Mouse (Mus musculus) neural tube, embryonic 12.5 days (tissue): ENCODE data around the gene Acyp1. TPM values are rescaled to one million over a fixed set of nuclear protein-coding genes. Genes with fewer than 3 reads are reported as not detected.

Source experiments
- ATAC-seq: fragments of 200-750 bp; cut with Nextera tagmentation; 2 replicates; pipeline ENCODE4 v1.8.0; 2017; ENCODE audit warnings: low read depth, mild to moderate bottlenecking, moderate TSS enrichment, moderate library complexity; ENCODE audit not compliant: low FRiP score
- H3K27ac ChIP-seq: fragments of 300-500 bp; sonication (generic); 2 replicates; pipeline ENCODE4 v1.5.1; 2016
- H3K27me3 ChIP-seq: fragments of 300-500 bp; sonication (generic); replicated peaks from 2 replicates; pipeline ENCODE4 v1.6.1; 2016; ENCODE audit warnings: mild to moderate bottlenecking
- H3K36me3 ChIP-seq: fragments of 300-500 bp; sonication (generic); 2 replicates; pipeline ENCODE4 v1.6.1; 2016; ENCODE audit warnings: mild to moderate bottlenecking
- H3K4me1 ChIP-seq: fragments of 300-500 bp; sonication (generic); 2 replicates; pipeline ENCODE4 v1.6.1; 2016
- H3K4me2 ChIP-seq: fragments of 300-500 bp; sonication (generic); replicated peaks from 2 replicates; pipeline ENCODE4 v1.6.1; 2016; ENCODE audit warnings: mild to moderate bottlenecking
- H3K4me3 ChIP-seq: fragments of 300-500 bp; sonication (generic); 2 replicates; pipeline ENCODE4 v1.5.1; 2016
- H3K9ac ChIP-seq: fragments of 300-500 bp; sonication (generic); 2 replicates; pipeline ENCODE4 v1.6.1; 2016; ENCODE audit warnings: mild to moderate bottlenecking
- H3K9me3 ChIP-seq: fragments of 300-500 bp; sonication (generic); 2 replicates; pipeline ENCODE4 v1.6.1; 2016; ENCODE audit warnings: mild to moderate bottlenecking
- WGBS: fragments of 180-500 bp; shearing (Covaris S2); methylation state at CpG from one replicate; pipeline ENCODE4 v1.1.7; 2016; 5-methylcytosine and 5-hydroxymethylcytosine counted together
- polyA plus RNA-seq: library from polyadenylated mRNA; unstranded; fragments of >200 nt; fragmentation: Nextera tagmentation; extraction: Ambion mirVana; gene quantifications from 2 replicates; pipeline ENCODE4 v1.2.1, GENCODE M21; 2016

The Acyp1 gene
- polyA plus RNA-seq: 67.1 TPM in 2 replicates

DNA sequence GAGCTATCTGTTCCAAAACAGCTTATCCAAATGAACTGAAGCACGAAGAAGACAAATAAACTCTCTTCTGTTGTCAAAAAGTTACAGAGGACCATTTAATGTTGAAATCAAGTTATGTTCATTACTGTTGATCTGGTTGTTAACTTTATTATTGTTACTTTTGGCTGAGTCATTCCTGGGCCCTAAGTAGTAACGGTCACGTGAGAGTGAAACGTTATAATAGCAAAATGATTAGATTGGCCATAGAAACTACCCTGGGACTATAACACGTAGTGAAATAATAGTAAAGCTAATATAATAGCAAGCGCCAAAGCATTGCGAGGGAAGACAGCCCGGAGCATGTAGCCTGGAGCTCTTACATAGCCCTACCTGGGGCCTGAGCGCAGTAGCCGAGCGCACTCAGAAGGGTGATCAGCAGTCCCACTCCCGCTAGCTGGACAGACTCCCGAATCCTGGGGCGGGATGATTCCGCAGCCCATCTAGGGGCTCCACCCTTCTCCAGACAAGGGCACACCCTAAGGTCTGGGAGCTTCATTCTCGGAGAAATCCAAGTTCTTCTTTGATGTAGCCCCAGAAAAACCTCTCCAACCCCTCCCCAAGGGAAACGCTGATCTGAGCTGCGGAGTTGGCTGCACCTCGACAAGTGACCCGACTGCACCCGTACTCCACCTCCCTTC, at the start of gene Acyp1:
TSS of gene Acyp1 (minus strand) at position 630 of the 677 bp plus-strand sequence.
- H3K27me3 ChIP-seq: no peaks in the 10 kb centered on the region
- H3K4me3 ChIP-seq: peak within 1 kb of the TSS; percentile 53
- H3K36me3 ChIP-seq: no peaks in the 10 kb centered on the region
- H3K9ac ChIP-seq: peak within 1 kb of the TSS; percentile 38; the same call in 1 of the 2 replicates
- no peak within 1 kb of the TSS for H3K27ac ChIP-seq
- no peaks in the 10 kb centered on the region for H3K9me3 ChIP-seq
- 9% methylated on average over 21 of the region's 21 CpGs for WGBS
- H3K4me2 ChIP-seq: peak within 1 kb of the TSS; percentile 88
- peaks cover 14% of the 10 kb centered on the region for H3K4me1 ChIP-seq
- ATAC-seq: peak; percentile 66; the same call in 1 of the 2 replicates

GRCm38 (mm10) chr12:85337567-85338311, 49.5 kb upstream of the Acyp1 start:
- peak overlapping the region; percentile 78 for H3K4me2 ChIP-seq
- no peaks in the 10 kb centered on the region for H3K9me3 ChIP-seq
- peak overlapping the region; percentile 98 for H3K4me3 ChIP-seq
- ATAC-seq: no peak
- no peak overlapping the region for H3K27ac ChIP-seq
- H3K27me3 ChIP-seq: no peaks in the 10 kb centered on the region
- peaks cover 13% of the 10 kb centered on the region for H3K4me1 ChIP-seq
- WGBS: 90% methylated on average over 6 of the region's 6 CpGs
- peaks cover 25% of the 10 kb centered on the region for H3K36me3 ChIP-seq
- H3K9ac ChIP-seq: peak overlapping the region; percentile 95; the same call in 1 of the 2 replicates

GRCm38 (mm10) chr12:85330153-85330552, 41.9 kb upstream of the Acyp1 start:
- Histone ChIP-seq H3K27ac (no peak overlapping the region), H3K9ac (no peak overlapping the region), H3K36me3 (peaks cover 73% of the 10 kb centered on the region), H3K4me2 (no peak overlapping the region), H3K4me1 (no peaks in the 10 kb centered on the region), H3K27me3 (no peaks in the 10 kb centered on the region), H3K9me3 (no peaks in the 10 kb centered on the region), H3K4me3 (no peak overlapping the region)
- WGBS: 95% methylated on average over 7 of the region's 7 CpGs
- no peak for ATAC-seq

GRCm38 (mm10) chr12:85308651-85309050, 20.4 kb upstream of the Acyp1 start:
- H3K9me3 ChIP-seq: no peaks in the 10 kb centered on the region
- no peak overlapping the region for H3K4me3 ChIP-seq
- H3K36me3 ChIP-seq: peaks cover 90% of the 10 kb centered on the region
- H3K9ac ChIP-seq: no peak overlapping the region
- H3K27me3 ChIP-seq: no peaks in the 10 kb centered on the region
- H3K4me2 ChIP-seq: no peak overlapping the region
- no peaks in the 10 kb centered on the region for H3K4me1 ChIP-seq
- no peak overlapping the region for H3K27ac ChIP-seq
- WGBS: 93% methylated on average over 3 of the region's 3 CpGs
- ATAC-seq: no peak

DNA sequence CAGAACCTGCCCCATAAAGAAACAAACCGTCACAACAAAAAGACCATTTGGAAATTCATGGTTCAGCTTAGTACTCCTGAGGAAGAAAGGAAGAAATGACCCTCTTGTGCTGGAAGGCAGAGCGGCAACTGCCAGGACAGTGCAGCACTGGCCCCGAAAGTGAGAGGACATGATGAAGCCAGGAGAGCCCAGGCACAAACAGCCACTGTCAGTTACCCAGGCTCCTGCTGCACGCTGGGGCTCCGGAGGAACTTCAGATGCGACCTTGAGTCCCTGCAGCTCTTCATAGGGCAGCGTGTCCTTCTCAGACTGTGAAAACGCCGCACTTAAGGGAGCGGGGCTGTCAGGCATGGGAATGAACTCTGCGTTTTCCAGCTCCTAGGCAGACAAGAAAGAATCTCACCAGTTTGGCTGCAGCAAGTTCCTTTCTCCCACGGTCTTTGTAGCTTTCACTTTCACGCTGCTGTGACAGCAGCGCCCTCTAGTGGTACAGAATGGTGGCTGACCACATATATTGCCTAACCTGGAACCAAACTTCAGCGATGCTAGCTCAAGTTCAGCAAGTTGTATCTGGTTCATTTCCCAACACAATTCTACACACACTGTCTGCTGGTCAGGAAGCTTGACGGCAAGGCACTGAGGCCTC, 17.1 kb upstream of the Acyp1 start:
- Histone ChIP-seq H3K9me3 (no peaks in the 10 kb centered on the region), H3K27me3 (no peaks in the 10 kb centered on the region), H3K9ac (no peak overlapping the region), H3K4me2 (no peak overlapping the region), H3K4me3 (no peak overlapping the region), H3K4me1 (no peaks in the 10 kb centered on the region), H3K36me3 (peaks cover 88% of the 10 kb centered on the region), H3K27ac (no peak overlapping the region)
- WGBS: 48% methylated on average over 16 of the region's 16 CpGs
- ATAC-seq: no peak

DNA sequence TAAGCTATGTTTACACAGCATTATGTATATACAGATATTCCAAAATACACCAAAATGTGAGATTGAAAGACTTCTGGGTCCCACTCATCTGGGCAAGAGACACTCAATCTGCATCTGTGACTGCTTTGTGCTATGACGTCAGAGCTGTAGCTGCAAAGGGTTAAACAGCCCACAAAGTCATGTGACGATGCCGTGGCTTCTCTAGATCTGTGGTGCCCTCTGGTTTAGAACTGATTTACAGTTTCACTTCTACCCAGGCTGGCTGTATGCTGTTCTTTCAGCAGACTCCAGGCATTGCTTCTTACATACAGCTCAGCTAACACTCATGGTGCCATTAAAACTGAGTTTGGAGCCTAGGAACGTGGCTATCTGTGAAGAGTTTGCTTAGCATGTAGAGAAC, 16.5 kb upstream of the Acyp1 start:
- Histone ChIP-seq H3K27ac (no peak overlapping the region), H3K4me3 (no peak overlapping the region), H3K9ac (no peak overlapping the region), H3K4me1 (no peaks in the 10 kb centered on the region), H3K27me3 (no peaks in the 10 kb centered on the region), H3K36me3 (peaks cover 88% of the 10 kb centered on the region), H3K9me3 (no peaks in the 10 kb centered on the region), H3K4me2 (no peak overlapping the region)
- no peak for ATAC-seq
- 77% methylated on average over 4 of the region's 4 CpGs for WGBS

DNA sequence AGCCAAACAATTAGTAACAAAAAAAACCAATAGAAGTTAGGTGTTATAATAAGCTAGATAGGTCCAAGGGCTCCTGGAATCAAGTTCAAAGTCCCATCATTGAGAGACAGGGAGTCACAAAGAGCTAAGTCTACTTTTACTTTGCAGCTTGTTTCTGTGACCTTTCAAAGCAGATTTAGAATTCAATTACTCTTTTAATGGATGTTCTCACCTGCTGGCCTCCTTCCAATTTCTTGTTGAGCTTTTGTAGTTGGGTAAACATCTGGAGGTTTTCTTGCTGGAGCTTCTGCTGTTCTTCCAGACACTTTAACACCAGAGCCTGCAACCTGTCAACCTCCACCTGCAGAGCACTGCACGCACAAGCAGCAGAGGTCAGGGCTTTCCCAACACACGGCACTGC, 15.0 kb upstream of the Acyp1 start:
- 69% methylated on average over 2 of the region's 2 CpGs for WGBS
- no peaks in the 10 kb centered on the region for H3K27me3 ChIP-seq
- H3K4me1 ChIP-seq: peaks cover 7% of the 10 kb centered on the region; the same call in 1 of the 2 replicates
- H3K27ac ChIP-seq: no peak overlapping the region
- no peak for ATAC-seq
- peaks cover 80% of the 10 kb centered on the region for H3K36me3 ChIP-seq
- no peaks in the 10 kb centered on the region for H3K9me3 ChIP-seq
- H3K4me2 ChIP-seq: no peak overlapping the region
- H3K9ac ChIP-seq: no peak overlapping the region
- H3K4me3 ChIP-seq: no peak overlapping the region

GRCm38 (mm10) chr12:85298835-85299180, 10.6 kb upstream of the Acyp1 start:
- WGBS: 69% methylated on average over 1 of the region's 1 CpGs
- no peak overlapping the region for H3K9ac ChIP-seq
- H3K4me3 ChIP-seq: no peak overlapping the region
- no peaks in the 10 kb centered on the region for H3K27me3 ChIP-seq
- H3K4me2 ChIP-seq: no peak overlapping the region
- H3K4me1 ChIP-seq: peaks cover 14% of the 10 kb centered on the region
- peaks cover 40% of the 10 kb centered on the region for H3K36me3 ChIP-seq
- H3K27ac ChIP-seq: no peak overlapping the region
- no peak for ATAC-seq
- H3K9me3 ChIP-seq: peaks cover 3% of the 10 kb centered on the region; the same call in 1 of the 2 replicates

DNA sequence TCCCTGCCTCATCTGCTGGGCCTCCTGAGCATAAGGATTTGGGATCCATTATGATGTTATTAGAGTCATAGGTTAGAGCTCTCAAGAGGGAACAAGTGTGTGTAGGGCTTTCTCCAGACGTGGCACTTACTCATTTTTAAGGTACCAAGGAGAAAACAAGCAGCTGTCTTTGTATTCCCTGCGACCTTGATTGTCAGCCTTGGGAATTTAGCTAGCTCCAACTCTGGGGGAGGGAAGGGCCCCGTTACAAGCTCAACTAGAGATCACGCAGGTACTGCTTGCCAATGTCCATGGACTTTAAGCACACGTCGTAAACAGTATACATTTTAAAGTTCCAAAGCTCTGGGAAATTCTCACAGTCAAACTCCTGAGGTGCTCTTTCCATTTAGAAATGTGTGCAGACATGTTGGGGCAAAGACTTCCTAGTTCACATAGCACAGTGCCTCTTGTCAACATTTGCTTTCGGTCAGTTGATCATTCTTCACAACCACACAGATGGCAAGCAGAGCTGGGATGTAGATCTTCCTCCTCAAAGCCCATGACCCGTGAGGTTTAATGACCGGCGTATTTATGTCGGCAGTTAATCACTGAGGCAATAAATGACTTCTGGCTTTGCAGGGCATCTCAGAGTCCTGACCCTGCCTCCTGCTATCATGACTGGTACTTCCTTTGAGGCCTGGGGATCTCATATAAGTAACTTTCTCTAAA, 10.0 kb upstream of the Acyp1 start:
- WGBS: 38% methylated on average over 11 of the region's 11 CpGs
- H3K4me1 ChIP-seq: peaks cover 14% of the 10 kb centered on the region
- no peak overlapping the region for H3K9ac ChIP-seq
- no peak overlapping the region for H3K4me3 ChIP-seq
- no peak for ATAC-seq
- H3K9me3 ChIP-seq: peaks cover 3% of the 10 kb centered on the region; the same call in 1 of the 2 replicates
- no peaks in the 10 kb centered on the region for H3K27me3 ChIP-seq
- peaks cover 36% of the 10 kb centered on the region for H3K36me3 ChIP-seq
- no peak overlapping the region for H3K27ac ChIP-seq
- no peak overlapping the region for H3K4me2 ChIP-seq

- no peak overlapping the region for H3K4me2 ChIP-seq
- peaks cover 3% of the 10 kb centered on the region; the same call in 1 of the 2 replicates for H3K9me3 ChIP-seq
- 75% methylated on average over 10 of the region's 10 CpGs for WGBS
- no peak for ATAC-seq
- H3K4me3 ChIP-seq: no peak overlapping the region
- H3K4me1 ChIP-seq: peaks cover 14% of the 10 kb centered on the region
- H3K9ac ChIP-seq: no peak overlapping the region
- no peak overlapping the region for H3K27ac ChIP-seq
- H3K36me3 ChIP-seq: peaks cover 31% of the 10 kb centered on the region
- no peaks in the 10 kb centered on the region for H3K27me3 ChIP-seq
Observed at GRCm38 (mm10) chr12:85297345-85297997, 9.2 kb upstream of the Acyp1 start.

GRCm38 (mm10) chr12:85296915-85297314, 8.7 kb upstream of the Acyp1 start:
- 71% methylated on average over 5 of the region's 5 CpGs for WGBS
- H3K4me2 ChIP-seq: no peak overlapping the region
- H3K27ac ChIP-seq: no peak overlapping the region
- H3K9ac ChIP-seq: no peak overlapping the region
- peaks cover 27% of the 10 kb centered on the region for H3K36me3 ChIP-seq
- no peaks in the 10 kb centered on the region for H3K27me3 ChIP-seq
- peaks cover 14% of the 10 kb centered on the region for H3K4me1 ChIP-seq
- no peak overlapping the region for H3K4me3 ChIP-seq
- ATAC-seq: no peak
- H3K9me3 ChIP-seq: peaks cover 3% of the 10 kb centered on the region; the same call in 1 of the 2 replicates
